Mouse (Mus musculus) megakaryocyte, embryonic 14.5 days (primary cell): ENCODE measurements around the gene BC035947.

Source experiments
- FLI1 ChIP-seq: IDR thresholded peaks from 2 replicates; pipeline ENCODE4 v1.6.1; 2012; ENCODE audit warnings: low read length, inconsistent platforms, mixed read lengths
- GATA1 ChIP-seq: IDR thresholded peaks from 3 replicates; pipeline ENCODE4 v1.6.1; 2012; ENCODE audit warnings: mixed read lengths, low read length, inconsistent platforms, borderline replicate concordance

DNA sequence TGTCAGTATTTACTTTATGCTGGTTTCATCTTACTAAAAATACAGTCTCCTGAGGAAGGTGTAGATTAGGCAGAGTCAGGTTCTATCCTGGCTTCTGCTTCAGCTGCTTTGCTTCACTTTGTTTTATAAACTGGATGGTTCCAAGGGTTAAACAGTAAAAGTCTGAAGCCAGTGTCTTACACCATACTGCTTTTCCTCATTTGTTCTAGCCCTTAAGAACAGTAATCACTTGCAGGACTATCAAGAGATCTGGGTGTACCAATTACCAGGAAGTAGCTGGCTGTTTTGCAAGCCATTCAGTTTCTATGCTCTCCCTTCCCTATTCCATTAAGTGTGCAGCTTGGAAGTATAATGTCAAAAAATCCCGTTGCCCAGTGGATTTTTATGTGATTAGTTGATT is 4.8 kb downstream of the BC035947 start:
- TF ChIP-seq FLI1, result no peak
- TF ChIP-seq GATA1, result no peak
